Mouse (Mus musculus) stomach, postnatal 0 days (tissue): Measurements from ENCODE around the gene Cux2. TPM values are rescaled to one million over a fixed set of nuclear protein-coding genes. Genes with fewer than 3 reads are reported as not detected.
A peak's percentile ranks its signal among the peaks of the same experiment; 100 is the strongest.

ENCODE experiments used
- ATAC-seq: fragments of 200-750 bp; cut with Nextera tagmentation; 2 replicates; pipeline ENCODE4 v1.8.0; 2017; ENCODE audit not compliant: low FRiP score, low TSS enrichment
- DNase-seq: peaks from one replicate; pipeline ENCODE4 v3.0.0-alpha.2; 2016; ENCODE audit warnings: low spot score
- H3K27ac ChIP-seq: fragments of 300-500 bp; sonication (generic); replicated peaks from 2 replicates; pipeline ENCODE4 v1.5.1; 2014; ENCODE audit warnings: mild to moderate bottlenecking, control low read depth
- H3K27me3 ChIP-seq: fragments of 300-500 bp; sonication (generic); 2 replicates; pipeline ENCODE4 v1.6.1; 2014; ENCODE audit warnings: low read length; ENCODE audit not compliant: control insufficient read depth, insufficient read depth
- H3K36me3 ChIP-seq: fragments of 300-500 bp; sonication (generic); 2 replicates; pipeline ENCODE4 v1.6.1; 2014; ENCODE audit warnings: low read length, mixed read lengths; ENCODE audit not compliant: control insufficient read depth, insufficient read depth
- H3K4me1 ChIP-seq: fragments of 300-500 bp; sonication (generic); replicated peaks from 2 replicates; pipeline ENCODE4 v1.6.1; 2014; ENCODE audit warnings: antibody characterized with exemption; ENCODE audit not compliant: control insufficient read depth, insufficient read depth
- H3K4me2 ChIP-seq: fragments of 300-500 bp; sonication (generic); replicated peaks from 2 replicates; pipeline ENCODE4 v1.6.1; 2014; ENCODE audit warnings: low read depth, mild to moderate bottlenecking, control low read depth, moderate library complexity
- H3K4me3 ChIP-seq: fragments of 300-500 bp; sonication (generic); 2 replicates; pipeline ENCODE4 v1.5.1; 2014; ENCODE audit warnings: low read depth, low read length, control low read depth
- H3K9ac ChIP-seq: fragments of 300-500 bp; sonication (generic); 2 replicates; pipeline ENCODE4 v1.6.1; 2014; ENCODE audit warnings: mild to moderate bottlenecking, low read length, control low read depth, mixed read lengths
- H3K9me3 ChIP-seq: fragments of 300-500 bp; sonication (generic); 2 replicates; pipeline ENCODE4 v1.6.1; 2016; ENCODE audit warnings: low read length; ENCODE audit not compliant: control insufficient read depth
- CTCF ChIP-seq: IDR thresholded peaks from 2 replicates; pipeline ENCODE4 v1.5.1; 2016; ENCODE audit warnings: antibody characterized with exemption, low read depth, mild to moderate bottlenecking, moderate library complexity
- EP300 ChIP-seq: optimal IDR thresholded peaks from 2 replicates; pipeline ENCODE3; 2016; ENCODE audit warnings: antibody characterized with exemption
- WGBS: fragments of 180-500 bp; shearing (Covaris S2); extraction: QIAGEN DNeasy Blood & Tissue Kit; methylation state at CpG from one replicate; pipeline ENCODE4 v1.1.7; 2014; 5-methylcytosine and 5-hydroxymethylcytosine counted together
- polyA plus RNA-seq: library from polyadenylated mRNA; unstranded; fragments of >200 nt; fragmentation: Nextera tagmentation; extraction: Ambion mirVana; gene quantifications from 2 replicates; pipeline ENCODE4 v1.2.1, GENCODE M21; 2015

The Cux2 gene
- polyA plus RNA-seq, 1 experiment from 2014 or later = 1.2 TPM

- Histone ChIP-seq H3K9me3 (no peaks in the 10 kb centered on the region), H3K4me3 (no peak overlapping the region), H3K27ac (no peak overlapping the region), H3K9ac (no peak overlapping the region), H3K4me1 (no peaks in the 10 kb centered on the region), H3K36me3 (no peaks in the 10 kb centered on the region), H3K27me3 (no peaks in the 10 kb centered on the region), H3K4me2 (no peak overlapping the region)
- WGBS = 58% methylated on average over 5 of the region's 5 CpGs
- DNase-seq (no peak), ATAC-seq (no peak)
- TF ChIP-seq EP300 (no peak), CTCF (no peak)
Observed at GRCm38 (mm10) chr5:121967520-121967919, 82.4 kb downstream of the Cux2 start.

- Histone ChIP-seq H3K9me3 (no peaks in the 10 kb centered on the region), H3K27ac (no peak overlapping the region), H3K27me3 (no peaks in the 10 kb centered on the region), H3K4me3 (no peak overlapping the region), H3K9ac (no peak overlapping the region), H3K36me3 (no peaks in the 10 kb centered on the region), H3K4me1 (no peaks in the 10 kb centered on the region), H3K4me2 (no peak overlapping the region)
- TF ChIP-seq CTCF = no peak
- TF ChIP-seq EP300 = no peak
- WGBS = 41% methylated on average over 16 of the region's 16 CpGs
- DNase-seq (peak; percentile 42), ATAC-seq (peak; percentile 38; the same call in 1 of the 2 replicates)
Observed at GRCm38 (mm10) chr5:121966940-121967339, 83.0 kb downstream of the Cux2 start.

- 82% methylated on average over 10 of the region's 10 CpGs for WGBS
- Histone ChIP-seq H3K9me3 (no peaks in the 10 kb centered on the region), H3K27ac (no peak overlapping the region), H3K4me3 (no peak overlapping the region), H3K4me2 (no peak overlapping the region), H3K36me3 (no peaks in the 10 kb centered on the region), H3K9ac (no peak overlapping the region), H3K4me1 (no peaks in the 10 kb centered on the region), H3K27me3 (no peaks in the 10 kb centered on the region)
- no peak for DNase-seq
- ATAC-seq = no peak
- TF ChIP-seq CTCF = no peak
- TF ChIP-seq EP300 = no peak
Observed at GRCm38 (mm10) chr5:121962974-121963373, 86.9 kb downstream of the Cux2 start.

DNA sequence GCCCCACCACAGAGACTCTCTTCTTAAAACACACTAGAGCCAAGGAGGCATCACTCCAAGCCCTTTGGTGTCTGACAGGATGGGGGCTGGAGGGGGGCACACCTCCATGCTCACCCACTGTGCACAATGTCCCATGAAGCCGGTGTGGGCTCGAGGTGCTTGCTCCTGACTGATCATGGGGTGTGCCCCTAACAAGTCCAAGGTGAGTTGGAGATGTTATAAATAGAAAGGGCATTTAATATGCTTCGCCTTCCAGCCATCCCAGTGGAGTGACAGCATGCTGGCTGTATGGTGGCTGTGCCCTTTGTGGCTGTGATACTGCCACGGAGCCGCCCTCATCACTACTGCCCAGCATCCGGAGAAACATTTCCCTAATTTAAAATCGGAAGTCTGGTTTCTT, 87.5 kb downstream of the Cux2 start:
- no peak for TF ChIP-seq CTCF
- no peak for TF ChIP-seq EP300
- ATAC-seq (no peak), DNase-seq (no peak)
- H3K36me3 ChIP-seq = no peaks in the 10 kb centered on the region
- H3K9ac ChIP-seq = no peak overlapping the region
- no peaks in the 10 kb centered on the region for H3K27me3 ChIP-seq
- H3K4me3 ChIP-seq = no peak overlapping the region
- H3K27ac ChIP-seq = no peak overlapping the region
- H3K9me3 ChIP-seq = no peaks in the 10 kb centered on the region
- no peaks in the 10 kb centered on the region for H3K4me1 ChIP-seq
- no peak overlapping the region for H3K4me2 ChIP-seq
- 91% methylated on average over 7 of the region's 7 CpGs for WGBS

DNA sequence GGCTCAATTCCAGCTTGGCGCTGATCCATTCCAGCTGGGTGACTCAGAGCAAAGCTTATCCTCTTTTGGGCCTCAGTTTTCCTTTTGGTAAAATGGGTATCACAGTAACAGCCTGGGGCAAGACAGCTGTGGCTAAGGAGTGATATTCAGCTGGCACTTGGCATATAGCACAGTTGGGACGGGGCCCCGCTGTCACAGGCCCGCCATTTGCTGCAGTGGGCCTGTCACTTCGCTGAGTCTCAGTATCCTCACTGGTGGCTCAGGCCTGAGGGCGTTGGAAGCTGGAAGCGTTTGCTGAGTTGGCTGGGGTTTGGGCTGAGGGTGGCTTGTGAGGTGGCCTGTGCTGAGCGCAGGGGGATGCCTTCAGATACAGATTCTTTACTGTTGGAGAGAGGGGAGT, 88.6 kb downstream of the Cux2 start:
- no peaks in the 10 kb centered on the region for H3K4me1 ChIP-seq
- no peaks in the 10 kb centered on the region for H3K27me3 ChIP-seq
- H3K9me3 ChIP-seq = no peaks in the 10 kb centered on the region
- H3K4me2 ChIP-seq = no peak overlapping the region
- H3K27ac ChIP-seq = no peak overlapping the region
- no peak overlapping the region for H3K9ac ChIP-seq
- no peak overlapping the region for H3K4me3 ChIP-seq
- TF ChIP-seq EP300 = no peak
- TF ChIP-seq CTCF = no peak
- H3K36me3 ChIP-seq = no peaks in the 10 kb centered on the region
- ATAC-seq (no peak), DNase-seq (no peak)
- WGBS = 84% methylated on average over 8 of the region's 8 CpGs

DNA sequence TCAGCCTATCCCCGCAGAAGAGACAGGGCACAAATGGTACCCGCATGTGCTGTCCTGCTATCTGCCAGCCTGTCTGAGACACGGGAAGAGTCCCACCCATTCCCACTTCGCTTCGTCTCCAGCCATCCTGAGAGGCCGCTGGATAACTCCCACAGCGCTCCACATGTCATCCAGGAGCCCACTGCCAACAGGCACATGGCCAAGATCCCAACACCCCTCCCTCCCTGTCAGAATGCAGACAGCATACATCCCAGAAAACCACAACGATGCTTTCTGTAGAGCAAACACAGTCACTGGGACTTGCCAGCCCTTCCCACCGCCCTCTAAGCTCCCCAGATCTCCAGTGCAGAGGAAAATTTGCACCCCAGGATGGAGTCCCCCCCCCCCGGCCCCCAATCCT, 90.2 kb downstream of the Cux2 start:
- no peaks in the 10 kb centered on the region for H3K4me1 ChIP-seq
- DNase-seq (peak; percentile 28), ATAC-seq (no peak; the same call in 1 of the 2 replicates)
- no peaks in the 10 kb centered on the region for H3K9me3 ChIP-seq
- no peak overlapping the region for H3K27ac ChIP-seq
- H3K9ac ChIP-seq = no peak overlapping the region
- no peak overlapping the region for H3K4me3 ChIP-seq
- WGBS = 35% methylated on average over 10 of the region's 10 CpGs
- H3K4me2 ChIP-seq = no peak overlapping the region
- H3K27me3 ChIP-seq = no peaks in the 10 kb centered on the region
- H3K36me3 ChIP-seq = no peaks in the 10 kb centered on the region
- TF ChIP-seq CTCF (no peak), EP300 (no peak)
